Mouse (Mus musculus) adrenal gland, adult 8-10 months (tissue): ENCODE results near the gene Lair1. TPM values are rescaled to one million over a fixed set of nuclear protein-coding genes. Genes with fewer than 3 reads are reported as not detected.
A peak's percentile ranks its signal among the peaks of the same experiment; 100 is the strongest.
"Not testable (repeated sequence)": the region's sequence is repeated elsewhere in the genome, so short reads cannot be mapped to it uniquely, and the experiment has no call there.

ENCODE experiments used
- DNase-seq: peaks from one replicate; pipeline ENCODE4 v3.0.0; 2022
- total RNA-seq, 4 experiments: library from RNA; stranded (reverse); gene quantifications; 2 replicates each; pipeline ENCODE4 v1.2.4; 2022

The Lair1 gene
- total RNA-seq: 10 to 100 TPM in 1 of 4 experiments, 1 to 10 TPM in 3; 2.4 to 13.3 (median 4.8) TPM

- DNase-seq: no peak
These were observed at the start of gene Lair1 for GRCm38 (mm10) chr7:4063013-4063412. Gene Lair1, minus strand, starts transcription at chr7:4063204.

GRCm38 (mm10) chr7:4111766-4112165 is 48.8 kb upstream of the Lair1 start:
- no peak for DNase-seq

GRCm38 (mm10) chr7:4103411-4103810 is 40.4 kb upstream of the Lair1 start:
- no peak for DNase-seq

- no peak for DNase-seq
These were observed 38.1 kb upstream of the Lair1 start for GRCm38 (mm10) chr7:4101144-4101543.

- DNase-seq: no peak
These were observed 35.8 kb upstream of the Lair1 start for GRCm38 (mm10) chr7:4098832-4099231.

GRCm38 (mm10) chr7:4098301-4098700 is 35.3 kb upstream of the Lair1 start:
- no peak for DNase-seq

- no peak for DNase-seq
These were observed 28.2 kb upstream of the Lair1 start for GRCm38 (mm10) chr7:4091170-4091569.

- DNase-seq: no peak
These were observed 25.7 kb upstream of the Lair1 start for GRCm38 (mm10) chr7:4088679-4089078.

GRCm38 (mm10) chr7:4087896-4088480 is 25.0 kb upstream of the Lair1 start:
- no peak for DNase-seq

- no peak for DNase-seq
These were observed 24.4 kb upstream of the Lair1 start for GRCm38 (mm10) chr7:4087238-4087895.

- DNase-seq: no peak
These were observed 22.6 kb upstream of the Lair1 start for GRCm38 (mm10) chr7:4085562-4085961.

- no peak for DNase-seq
These were observed 21.2 kb upstream of the Lair1 start for GRCm38 (mm10) chr7:4084161-4084560.

- DNase-seq: peak; percentile 6
These were observed 19.8 kb upstream of the Lair1 start for GRCm38 (mm10) chr7:4082804-4083203.

GRCm38 (mm10) chr7:4081706-4082105 is 18.7 kb upstream of the Lair1 start:
- DNase-seq: no peak

- no peak for DNase-seq
These were observed 17.5 kb upstream of the Lair1 start for GRCm38 (mm10) chr7:4080552-4080951.

GRCm38 (mm10) chr7:4079511-4079910 is 16.5 kb upstream of the Lair1 start:
- no peak for DNase-seq

GRCm38 (mm10) chr7:4073144-4073543 is 10.1 kb upstream of the Lair1 start:
- no peak for DNase-seq

GRCm38 (mm10) chr7:4071066-4071465 is 8.1 kb upstream of the Lair1 start:
- DNase-seq: no peak

- DNase-seq: no peak
These were observed 866 bp upstream of the Lair1 start for GRCm38 (mm10) chr7:4063714-4064425.

- DNase-seq: not testable (repeated sequence)
These were observed 2.3 kb downstream of the Lair1 start for GRCm38 (mm10) chr7:4060602-4061188.

- DNase-seq: no peak
These were observed 36.1 kb downstream of the Lair1 start for GRCm38 (mm10) chr7:4026794-4027421.

GRCm38 (mm10) chr7:4004636-4005035 is 58.4 kb downstream of the Lair1 start:
- not testable (repeated sequence) for DNase-seq

- DNase-seq: not testable (repeated sequence)
These were observed 59.0 kb downstream of the Lair1 start for GRCm38 (mm10) chr7:4003996-4004395.
